Mouse (Mus musculus) neural tube, embryonic 15.5 days (tissue): ENCODE data around the gene Nfasc. TPM values are rescaled to one million over a fixed set of nuclear protein-coding genes. Genes with fewer than 3 reads are reported as not detected.
A peak's percentile ranks its signal among the peaks of the same experiment; 100 is the strongest.

ENCODE experiments used
- ATAC-seq: fragments of 200-750 bp; cut with Nextera tagmentation; 2 replicates; pipeline ENCODE4 v1.8.0; 2017; ENCODE audit warnings: mild to moderate bottlenecking, moderate TSS enrichment, moderate library complexity; ENCODE audit not compliant: low FRiP score
- H3K27ac ChIP-seq: fragments of 300-500 bp; sonication (generic); replicated peaks from 2 replicates; pipeline ENCODE4 v1.5.1; 2015; ENCODE audit warnings: mild to moderate bottlenecking, inconsistent platforms
- H3K27me3 ChIP-seq: fragments of 300-500 bp; sonication (generic); replicated peaks from 2 replicates; pipeline ENCODE4 v1.6.1; 2015; ENCODE audit warnings: inconsistent platforms
- H3K36me3 ChIP-seq: fragments of 300-500 bp; sonication (generic); 2 replicates; pipeline ENCODE4 v1.6.1; 2015; ENCODE audit warnings: inconsistent platforms
- H3K4me1 ChIP-seq: fragments of 300-500 bp; sonication (generic); 2 replicates; pipeline ENCODE4 v1.6.1; 2015; ENCODE audit warnings: inconsistent platforms
- H3K4me2 ChIP-seq: fragments of 300-500 bp; sonication (generic); 2 replicates; pipeline ENCODE4 v1.6.1; 2015; ENCODE audit warnings: inconsistent platforms, mild to moderate bottlenecking, moderate library complexity
- H3K4me3 ChIP-seq: fragments of 300-500 bp; sonication (generic); replicated peaks from 2 replicates; pipeline ENCODE4 v1.5.1; 2015; ENCODE audit warnings: mild to moderate bottlenecking, inconsistent platforms
- H3K9ac ChIP-seq: fragments of 300-500 bp; sonication (generic); replicated peaks from 2 replicates; pipeline ENCODE4 v1.6.1; 2015; ENCODE audit warnings: mild to moderate bottlenecking, inconsistent platforms
- H3K9me3 ChIP-seq: fragments of 300-500 bp; sonication (generic); replicated peaks from 2 replicates; pipeline ENCODE4 v1.6.1; 2016; ENCODE audit warnings: inconsistent platforms
- WGBS: fragments of 180-500 bp; shearing (Covaris S2); methylation state at CpG from one replicate; pipeline ENCODE4 v1.1.7; 2015; ENCODE audit warnings: mixed read lengths; 5-methylcytosine and 5-hydroxymethylcytosine counted together
- polyA plus RNA-seq: library from polyadenylated mRNA; unstranded; fragments of >200 nt; fragmentation: Nextera tagmentation; extraction: Ambion mirVana; gene quantifications from 2 replicates; pipeline ENCODE4 v1.2.1, GENCODE M21; 2015

Gene Nfasc
- polyA plus RNA-seq, 1 experiment from 2014 or later: 37.6 TPM

DNA sequence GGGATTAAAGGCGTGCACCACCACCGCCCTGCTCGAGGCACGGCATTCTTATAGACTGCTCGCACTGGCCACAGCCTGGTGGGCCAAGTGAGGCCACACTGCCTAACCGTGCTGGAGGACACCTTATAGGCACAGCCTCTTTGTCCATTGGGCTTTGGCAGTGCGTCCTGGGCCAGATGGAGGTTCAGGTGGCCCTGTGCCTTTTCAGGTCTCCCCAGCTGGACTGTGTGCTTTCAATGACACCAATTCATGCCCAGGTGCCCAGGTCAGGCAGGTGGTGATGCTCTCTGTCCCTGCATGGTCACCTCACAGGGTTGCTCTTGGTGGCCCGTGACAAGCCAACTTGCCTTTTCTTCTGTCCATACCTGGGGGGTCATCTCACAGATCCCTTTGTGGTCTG lies 164.8 kb downstream of the Nfasc start:
- H3K9ac ChIP-seq: no peak overlapping the region
- WGBS: 94% methylated on average over 8 of the region's 8 CpGs
- H3K9me3 ChIP-seq: no peaks in the 10 kb centered on the region
- no peak overlapping the region for H3K4me2 ChIP-seq
- peaks cover 15% of the 10 kb centered on the region for H3K4me1 ChIP-seq
- no peak overlapping the region for H3K27ac ChIP-seq
- no peaks in the 10 kb centered on the region for H3K27me3 ChIP-seq
- ATAC-seq: no peak
- peaks cover 43% of the 10 kb centered on the region for H3K36me3 ChIP-seq
- no peak overlapping the region for H3K4me3 ChIP-seq

DNA sequence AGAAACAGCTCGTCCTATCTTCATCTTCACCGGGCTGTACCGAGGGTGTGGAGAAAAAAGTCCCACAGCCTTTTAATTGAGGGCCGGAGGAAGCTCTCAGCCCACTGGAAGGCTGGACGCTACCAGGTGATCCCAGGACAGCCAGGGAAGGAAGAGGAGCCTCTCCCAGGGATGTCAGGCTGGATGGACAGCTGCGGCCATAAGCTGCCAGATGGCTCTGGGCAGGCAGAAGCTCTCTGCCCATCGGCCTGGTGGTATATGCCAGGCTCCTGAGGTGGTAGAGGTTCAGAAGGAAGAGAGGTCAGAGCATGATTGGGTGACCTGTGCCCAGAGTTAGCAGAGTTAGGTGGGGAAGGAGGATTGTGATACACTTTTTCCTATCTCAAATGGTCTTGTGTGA lies 168.7 kb downstream of the Nfasc start:
- peaks cover 6% of the 10 kb centered on the region for H3K4me1 ChIP-seq
- no peaks in the 10 kb centered on the region for H3K27me3 ChIP-seq
- no peak overlapping the region for H3K27ac ChIP-seq
- no peak overlapping the region for H3K4me2 ChIP-seq
- H3K4me3 ChIP-seq: no peak overlapping the region
- no peak overlapping the region for H3K9ac ChIP-seq
- WGBS: 95% methylated on average over 7 of the region's 7 CpGs
- ATAC-seq: no peak
- H3K36me3 ChIP-seq: peaks cover 30% of the 10 kb centered on the region
- no peaks in the 10 kb centered on the region for H3K9me3 ChIP-seq

DNA sequence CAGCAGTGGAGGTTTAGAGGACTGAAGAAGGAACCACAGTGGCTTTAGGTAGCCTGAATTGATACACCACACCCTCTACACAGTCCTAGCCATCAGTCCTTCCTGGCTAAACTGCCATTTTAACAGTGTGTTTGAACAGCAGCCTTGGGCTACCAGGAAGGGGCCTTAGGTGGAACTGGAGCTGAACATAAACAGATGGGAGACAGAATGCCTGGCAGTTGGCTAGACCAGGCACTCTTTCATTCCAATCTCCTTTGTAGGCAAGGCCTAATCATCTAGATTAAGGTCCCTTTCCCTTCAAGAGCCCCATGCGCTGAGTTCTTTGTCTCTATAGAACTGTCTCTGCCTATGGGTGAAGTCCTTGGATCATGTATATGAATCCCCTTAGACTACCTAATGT lies 170.0 kb downstream of the Nfasc start:
- WGBS: 100% methylated on average over 1 of the region's 1 CpGs
- ATAC-seq: no peak
- Histone ChIP-seq H3K4me2 (no peak overlapping the region), H3K4me1 (peaks cover 6% of the 10 kb centered on the region), H3K9me3 (no peaks in the 10 kb centered on the region), H3K4me3 (no peak overlapping the region), H3K27ac (no peak overlapping the region), H3K36me3 (peaks cover 18% of the 10 kb centered on the region), H3K27me3 (no peaks in the 10 kb centered on the region), H3K9ac (no peak overlapping the region)

DNA sequence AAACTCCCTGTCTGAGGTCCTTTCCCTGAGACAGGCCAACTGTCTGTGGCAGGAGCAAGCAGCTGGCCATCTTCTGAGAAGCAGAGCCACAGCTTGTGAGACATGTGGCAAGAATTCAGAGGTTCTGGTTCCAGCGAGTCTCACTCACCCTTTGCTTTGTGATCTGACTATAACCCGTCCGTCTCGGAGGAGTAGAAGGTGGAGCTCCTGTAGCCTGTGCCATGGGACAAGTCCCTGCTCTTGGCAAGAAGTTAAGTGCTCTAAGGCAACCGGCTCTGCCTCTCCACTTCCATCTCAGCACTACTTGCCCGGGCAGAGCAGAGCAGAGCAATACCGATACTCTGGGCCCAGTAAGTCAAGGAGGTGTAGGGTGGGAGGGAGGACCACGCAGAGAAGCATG lies 170.7 kb downstream of the Nfasc start:
- peaks cover 6% of the 10 kb centered on the region for H3K4me1 ChIP-seq
- 90% methylated on average over 8 of the region's 8 CpGs for WGBS
- no peaks in the 10 kb centered on the region for H3K27me3 ChIP-seq
- no peak overlapping the region for H3K4me3 ChIP-seq
- ATAC-seq: no peak
- no peaks in the 10 kb centered on the region for H3K9me3 ChIP-seq
- H3K36me3 ChIP-seq: peaks cover 16% of the 10 kb centered on the region
- H3K27ac ChIP-seq: no peak overlapping the region
- no peak overlapping the region for H3K4me2 ChIP-seq
- no peak overlapping the region for H3K9ac ChIP-seq

DNA sequence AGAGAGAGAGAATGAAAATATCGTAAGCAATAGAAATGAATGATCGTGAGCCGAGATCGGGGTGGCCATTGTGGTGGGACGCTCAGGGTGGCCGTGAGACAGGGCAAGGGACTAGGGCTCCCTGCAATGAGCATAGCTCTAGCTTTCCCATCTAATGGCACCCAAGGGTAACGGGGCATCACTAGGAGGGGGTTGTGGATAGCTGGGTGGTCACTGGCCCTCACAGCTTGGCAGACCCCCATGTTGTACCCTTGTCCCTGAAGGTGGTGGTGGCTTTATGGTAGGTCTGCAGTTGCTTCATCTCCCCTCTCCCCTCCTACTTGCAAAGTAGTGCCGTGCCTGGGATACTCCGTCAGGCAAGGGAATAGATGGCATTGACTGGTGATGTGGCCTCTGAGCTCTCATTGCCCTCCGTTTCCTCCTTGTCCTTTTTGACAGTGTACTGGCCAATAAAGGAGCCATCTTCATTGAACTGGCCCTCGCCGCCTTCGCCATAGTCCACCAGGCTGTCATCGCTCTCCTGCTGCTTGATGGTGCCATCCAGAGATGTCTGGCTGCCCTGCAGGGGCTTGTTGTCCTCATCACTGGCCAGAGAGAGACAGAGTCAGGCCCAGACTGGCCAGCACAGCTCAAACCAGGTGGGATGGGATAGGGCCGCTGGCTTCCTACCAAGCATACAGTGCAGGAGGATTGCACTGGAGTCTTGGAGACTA lies 171.4 kb downstream of the Nfasc start:
- Histone ChIP-seq H3K4me3 (no peak overlapping the region), H3K36me3 (peaks cover 11% of the 10 kb centered on the region), H3K27me3 (no peaks in the 10 kb centered on the region), H3K27ac (peak overlapping the region; percentile 28), H3K9ac (no peak overlapping the region), H3K4me1 (peaks cover 6% of the 10 kb centered on the region), H3K9me3 (no peaks in the 10 kb centered on the region), H3K4me2 (no peak overlapping the region)
- WGBS: 86% methylated on average over 15 of the region's 15 CpGs
- ATAC-seq: no peak

DNA sequence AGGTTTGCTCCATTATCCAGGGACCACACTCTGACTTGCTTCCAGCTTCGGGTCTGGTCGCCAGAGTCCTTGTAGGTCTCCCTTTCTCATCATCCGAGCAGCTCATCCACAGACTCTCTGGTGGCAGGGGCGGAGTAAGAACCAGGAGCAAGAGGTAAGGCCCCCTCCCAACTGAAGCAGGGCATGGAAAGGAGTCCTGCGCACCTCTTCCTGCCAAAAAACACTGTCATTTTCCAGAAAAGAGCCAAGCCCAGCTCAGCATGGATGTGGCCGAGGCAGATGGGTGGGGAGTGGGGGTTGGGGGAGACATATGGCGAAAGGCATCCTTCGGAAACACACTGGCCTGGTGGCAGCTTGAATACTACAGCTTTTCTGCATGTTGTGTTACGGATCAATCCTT lies 172.1 kb downstream of the Nfasc start:
- H3K4me3 ChIP-seq: no peak overlapping the region
- peaks cover 11% of the 10 kb centered on the region for H3K36me3 ChIP-seq
- H3K4me1 ChIP-seq: peaks cover 6% of the 10 kb centered on the region
- ATAC-seq: no peak
- H3K27me3 ChIP-seq: no peaks in the 10 kb centered on the region
- H3K4me2 ChIP-seq: no peak overlapping the region
- H3K9ac ChIP-seq: no peak overlapping the region
- 61% methylated on average over 9 of the region's 9 CpGs for WGBS
- H3K27ac ChIP-seq: peak overlapping the region; percentile 28; the same call in 1 of the 2 replicates
- no peaks in the 10 kb centered on the region for H3K9me3 ChIP-seq

DNA sequence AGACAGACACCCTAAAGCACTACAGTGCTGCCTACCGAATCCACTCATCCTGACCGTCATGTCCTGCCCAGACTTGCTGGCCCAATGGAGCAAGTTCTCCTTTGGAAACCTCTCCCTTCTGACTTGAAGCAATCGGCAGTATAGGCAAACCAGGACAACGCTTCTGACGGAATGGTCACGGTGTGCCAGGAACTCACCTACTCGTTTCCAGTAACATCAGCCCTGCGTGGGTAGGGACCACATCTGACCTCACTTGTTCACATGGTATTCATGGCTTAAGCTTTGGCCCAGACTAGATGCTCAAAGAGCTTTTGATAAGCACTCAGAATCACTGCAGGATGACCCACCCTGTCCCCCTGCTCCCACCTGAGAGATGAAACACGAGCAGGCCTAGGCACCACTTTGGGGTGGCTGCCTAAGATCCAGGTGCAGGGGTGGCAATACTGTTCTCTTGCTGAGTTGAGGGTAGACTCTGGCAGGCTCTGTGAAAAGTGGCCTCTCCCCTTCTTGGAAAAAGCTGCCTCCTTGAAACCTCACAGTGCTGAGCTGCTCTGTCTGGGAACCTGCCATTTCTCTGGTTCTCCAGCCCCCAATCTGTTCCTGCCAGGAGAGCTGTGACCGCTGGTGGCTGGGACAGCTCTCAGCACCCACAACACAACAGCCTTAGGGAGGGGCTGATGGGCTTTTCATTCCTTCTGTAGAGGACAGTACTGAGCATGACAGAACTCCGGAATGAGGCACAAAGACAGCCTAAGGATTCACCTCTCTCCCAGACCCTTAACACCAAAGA lies 174.1 kb downstream of the Nfasc start:
- no peaks in the 10 kb centered on the region for H3K9me3 ChIP-seq
- H3K27ac ChIP-seq: no peak overlapping the region

DNA sequence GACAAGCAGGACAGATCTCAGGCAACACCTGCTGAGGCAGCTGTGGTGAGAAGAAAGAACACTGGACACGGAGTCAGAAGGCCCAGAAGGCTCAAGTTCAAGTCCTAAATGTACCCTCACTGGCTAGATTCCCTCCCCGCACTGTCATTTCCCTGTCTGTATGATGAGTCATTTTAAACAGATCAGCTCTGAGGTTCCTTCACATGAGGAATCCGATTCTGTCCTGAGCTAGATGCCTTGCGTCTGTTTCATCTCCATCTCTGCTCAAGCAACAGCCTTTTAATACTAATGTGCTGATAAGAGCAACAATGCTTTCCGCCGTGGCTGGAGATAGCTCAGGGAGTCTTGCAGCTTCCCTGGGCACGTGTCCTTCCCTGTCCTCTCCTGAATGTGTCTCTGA lies 175.8 kb downstream of the Nfasc start:
- Histone ChIP-seq H3K4me3 (no peak overlapping the region), H3K36me3 (no peaks in the 10 kb centered on the region; the same call in 1 of the 2 replicates), H3K4me1 (peaks cover 26% of the 10 kb centered on the region), H3K27me3 (no peaks in the 10 kb centered on the region), H3K9ac (no peak overlapping the region), H3K27ac (no peak overlapping the region), H3K9me3 (no peaks in the 10 kb centered on the region), H3K4me2 (no peak overlapping the region)
- ATAC-seq: no peak
- 73% methylated on average over 7 of the region's 7 CpGs for WGBS

More for the DNA sequence above, 174.1 kb downstream of the Nfasc start:
- no peak for ATAC-seq
- peaks cover 8% of the 10 kb centered on the region for H3K4me1 ChIP-seq
- no peak overlapping the region for H3K4me2 ChIP-seq
- 84% methylated on average over 11 of the region's 11 CpGs for WGBS
- no peak overlapping the region for H3K9ac ChIP-seq
- H3K27me3 ChIP-seq: no peaks in the 10 kb centered on the region
- no peaks in the 10 kb centered on the region; the same call in none of the 2 replicates for H3K36me3 ChIP-seq
- no peak overlapping the region for H3K4me3 ChIP-seq

DNA sequence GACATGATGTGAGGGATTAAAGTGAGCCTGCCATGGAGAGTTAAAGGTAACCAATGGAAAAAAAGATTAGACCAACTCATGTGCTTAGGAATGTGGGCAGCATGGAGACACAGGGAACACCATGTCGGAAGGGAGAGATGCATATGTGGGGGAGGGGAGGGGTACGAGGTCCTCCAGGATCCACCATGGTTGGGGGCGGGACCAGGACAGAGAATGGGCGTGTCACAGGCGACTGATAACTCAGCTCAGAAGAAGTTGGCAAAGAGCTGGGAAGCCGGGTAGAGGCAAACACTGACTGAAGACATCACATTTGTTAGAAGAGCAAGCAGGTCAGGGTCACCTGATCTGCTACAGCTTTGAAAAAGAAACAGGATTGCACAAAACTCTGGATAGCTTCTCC lies 176.7 kb downstream of the Nfasc start:
- no peaks in the 10 kb centered on the region for H3K27me3 ChIP-seq
- H3K36me3 ChIP-seq: no peaks in the 10 kb centered on the region
- no peak overlapping the region for H3K4me3 ChIP-seq
- no peaks in the 10 kb centered on the region for H3K9me3 ChIP-seq
- H3K4me2 ChIP-seq: no peak overlapping the region
- H3K4me1 ChIP-seq: peaks cover 31% of the 10 kb centered on the region
- no peak overlapping the region for H3K27ac ChIP-seq
- H3K9ac ChIP-seq: no peak overlapping the region
- ATAC-seq: no peak
- 35% methylated on average over 6 of the region's 6 CpGs for WGBS

DNA sequence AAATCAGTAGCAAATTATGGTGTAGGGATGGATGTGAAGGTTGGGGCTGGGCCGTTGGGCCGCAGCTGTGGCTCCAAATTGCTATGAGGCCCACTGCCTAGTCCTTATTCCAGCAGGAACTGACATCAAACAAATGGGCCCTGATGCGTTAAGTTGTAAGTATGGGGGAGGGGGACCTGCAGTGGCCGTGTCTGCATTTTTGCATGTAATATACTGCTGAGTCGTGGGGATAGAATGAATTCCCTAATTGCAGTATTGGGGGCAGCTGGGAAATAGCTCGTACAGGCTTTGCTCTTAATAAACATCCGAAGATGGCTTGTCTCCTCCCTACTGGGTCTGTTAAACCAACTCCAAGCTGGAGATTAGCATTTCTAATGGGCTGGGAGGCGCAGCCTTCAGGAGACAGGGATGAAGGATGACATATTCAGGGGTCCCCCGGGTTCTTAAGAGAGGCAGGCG lies 179.2 kb downstream of the Nfasc start:
- WGBS: 14% methylated on average over 10 of the region's 10 CpGs

DNA sequence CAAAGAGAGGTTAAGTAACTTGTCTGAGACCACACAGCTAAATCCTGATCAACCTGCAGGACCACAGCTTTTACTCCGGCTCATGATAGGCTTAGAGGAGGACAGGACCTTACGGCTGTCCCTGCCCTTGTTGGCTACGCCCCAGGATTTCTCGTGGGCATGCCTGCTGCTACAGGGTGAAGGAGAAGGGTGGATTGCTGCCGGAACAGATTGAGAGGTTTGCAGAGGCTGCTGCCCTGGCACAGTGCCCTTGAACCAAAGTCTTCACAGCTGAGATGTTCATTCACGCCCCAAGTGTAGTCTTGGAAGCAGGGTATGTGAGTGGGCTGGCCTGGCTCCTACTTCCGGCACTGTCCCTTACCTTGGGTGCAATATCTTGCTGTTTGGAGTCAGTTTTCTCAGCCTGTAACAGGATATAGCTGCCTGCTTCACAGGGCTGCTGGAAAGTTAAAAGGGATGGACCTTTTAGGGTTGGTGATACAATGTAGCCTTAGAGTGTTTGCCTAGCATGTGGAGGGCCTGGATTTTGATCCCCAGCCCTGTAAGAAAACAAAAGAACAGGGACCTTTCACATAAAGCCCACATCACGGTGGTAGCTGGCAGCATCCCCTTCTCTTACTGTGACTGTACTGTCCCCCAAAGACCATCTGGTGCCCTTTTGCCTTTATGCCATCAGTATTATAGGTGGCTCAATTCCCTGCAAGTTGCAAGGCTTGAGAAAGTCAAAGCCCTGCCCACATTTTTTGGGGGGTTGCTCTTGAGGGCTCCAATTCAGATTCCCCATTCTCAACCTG lies 180.5 kb downstream of the Nfasc start:
- WGBS: 48% methylated on average over 8 of the region's 8 CpGs
- Histone ChIP-seq H3K9me3 (no peaks in the 10 kb centered on the region), H3K27me3 (no peaks in the 10 kb centered on the region), H3K4me3 (no peak overlapping the region), H3K36me3 (no peaks in the 10 kb centered on the region), H3K4me1 (peaks cover 52% of the 10 kb centered on the region), H3K4me2 (no peak overlapping the region), H3K27ac (no peak overlapping the region), H3K9ac (no peak overlapping the region)
- no peak for ATAC-seq

More for the DNA sequence above, 179.2 kb downstream of the Nfasc start:
- no peak for ATAC-seq
- H3K36me3 ChIP-seq: no peaks in the 10 kb centered on the region
- no peak overlapping the region for H3K4me2 ChIP-seq
- H3K4me3 ChIP-seq: no peak overlapping the region
- H3K9me3 ChIP-seq: no peaks in the 10 kb centered on the region
- H3K9ac ChIP-seq: no peak overlapping the region
- peak overlapping the region; percentile 60 for H3K27ac ChIP-seq
- H3K4me1 ChIP-seq: peaks cover 51% of the 10 kb centered on the region
- no peaks in the 10 kb centered on the region for H3K27me3 ChIP-seq
